Mouse (Mus musculus) midbrain, embryonic 11.5 days (tissue): ENCODE measurements at regions not wholly inside any gene's neighbourhood (a gene's known extent, or its start where the extent isn't known, plus 50 kb on each side); places are given as distances from the start of the nearest gene placed in this dataset.

Experiments
- ATAC-seq: fragments of 200-750 bp; cut with Nextera tagmentation; 2 replicates; pipeline ENCODE4 v1.8.0; 2017; ENCODE audit warnings: moderate TSS enrichment, moderate library complexity; ENCODE audit not compliant: low FRiP score
- DNase-seq: peaks from one replicate; pipeline ENCODE4 v3.0.0; 2015; ENCODE audit warnings: low spot score; ENCODE audit errors: missing footprints
- H3K27ac ChIP-seq: fragments of 300-500 bp; sonication (generic); 2 replicates; pipeline ENCODE4 v1.5.1; 2014; ENCODE audit warnings: low read depth, low read length
- H3K27me3 ChIP-seq: fragments of 300-500 bp; sonication (generic); 2 replicates; pipeline ENCODE4 v1.6.1; 2014; ENCODE audit warnings: mild to moderate bottlenecking, low read length, moderate library complexity, mixed read lengths; ENCODE audit not compliant: control insufficient read depth, insufficient read depth
- H3K36me3 ChIP-seq: fragments of 300-500 bp; sonication (generic); 2 replicates; pipeline ENCODE4 v1.6.1; 2014; ENCODE audit warnings: mild to moderate bottlenecking, low read length, moderate library complexity, mixed read lengths; ENCODE audit not compliant: control insufficient read depth, insufficient read depth
- H3K4me1 ChIP-seq: fragments of 300-500 bp; sonication (generic); 2 replicates; pipeline ENCODE4 v1.6.1; 2014; ENCODE audit warnings: low read length; ENCODE audit not compliant: control insufficient read depth, insufficient read depth
- H3K4me2 ChIP-seq: fragments of 300-500 bp; sonication (generic); 2 replicates; pipeline ENCODE4 v1.6.1; 2014; ENCODE audit warnings: mild to moderate bottlenecking, moderate library complexity
- H3K4me3 ChIP-seq: fragments of 300-500 bp; sonication (generic); 2 replicates; pipeline ENCODE4 v1.5.1; 2014; ENCODE audit warnings: low read depth, low read length
- H3K9ac ChIP-seq: fragments of 300-500 bp; sonication (generic); 2 replicates; pipeline ENCODE4 v1.6.1; 2014; ENCODE audit warnings: low read length
- H3K9me3 ChIP-seq: fragments of 300-500 bp; sonication (generic); 2 replicates; pipeline ENCODE4 v1.6.1; 2016; ENCODE audit warnings: low read length; ENCODE audit not compliant: control insufficient read depth
- WGBS: fragments of 180-500 bp; shearing (Covaris S2); extraction: QIAGEN DNeasy Blood & Tissue Kit; methylation state at CpG from one replicate; pipeline ENCODE4 v1.1.7; 2014; 5-methylcytosine and 5-hydroxymethylcytosine counted together

DNA sequence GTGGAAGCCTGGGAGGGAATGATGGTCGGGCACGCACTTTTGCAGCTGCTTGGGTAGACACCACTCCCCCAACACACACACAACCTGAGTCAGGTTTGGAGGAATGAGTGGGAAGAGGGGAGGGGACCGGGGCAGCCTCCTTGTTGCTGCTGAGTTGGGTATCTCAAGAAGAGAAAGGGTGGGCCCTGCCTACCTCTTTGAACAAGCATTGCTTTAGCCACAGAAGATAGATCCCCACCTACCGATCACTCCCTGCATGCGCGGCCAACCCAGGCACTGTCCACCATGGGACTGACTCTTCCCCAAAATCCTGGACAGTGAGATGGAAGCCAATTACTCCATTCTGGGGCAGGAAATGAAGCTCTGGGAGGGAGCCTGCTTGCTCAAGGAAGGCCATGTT lies 243.2 kb downstream of the Cbln1 start:
- H3K27ac ChIP-seq: no peak overlapping the region
- ATAC-seq: no peak

GRCm38 (mm10) chr8:87228777-87229176 lies 243.6 kb downstream of the Cbln1 start:
- Histone ChIP-seq H3K36me3 (no peaks in the 10 kb centered on the region), H3K4me1 (peaks cover 20% of the 10 kb centered on the region), H3K27ac (no peak overlapping the region), H3K4me2 (no peak overlapping the region), H3K9ac (no peak overlapping the region), H3K27me3 (no peaks in the 10 kb centered on the region), H3K4me3 (no peak overlapping the region), H3K9me3 (no peaks in the 10 kb centered on the region)
- ATAC-seq: no peak
- DNase-seq: no peak
- WGBS: 93% methylated on average over 6 of the region's 6 CpGs

More for the DNA sequence above, 243.2 kb downstream of the Cbln1 start:
- Histone ChIP-seq H3K36me3 (no peaks in the 10 kb centered on the region), H3K9me3 (no peaks in the 10 kb centered on the region), H3K4me2 (no peak overlapping the region), H3K9ac (no peak overlapping the region), H3K4me3 (no peak overlapping the region), H3K4me1 (peaks cover 24% of the 10 kb centered on the region), H3K27me3 (no peaks in the 10 kb centered on the region)
- DNase-seq: no peak
- WGBS: 98% methylated on average over 6 of the region's 6 CpGs

DNA sequence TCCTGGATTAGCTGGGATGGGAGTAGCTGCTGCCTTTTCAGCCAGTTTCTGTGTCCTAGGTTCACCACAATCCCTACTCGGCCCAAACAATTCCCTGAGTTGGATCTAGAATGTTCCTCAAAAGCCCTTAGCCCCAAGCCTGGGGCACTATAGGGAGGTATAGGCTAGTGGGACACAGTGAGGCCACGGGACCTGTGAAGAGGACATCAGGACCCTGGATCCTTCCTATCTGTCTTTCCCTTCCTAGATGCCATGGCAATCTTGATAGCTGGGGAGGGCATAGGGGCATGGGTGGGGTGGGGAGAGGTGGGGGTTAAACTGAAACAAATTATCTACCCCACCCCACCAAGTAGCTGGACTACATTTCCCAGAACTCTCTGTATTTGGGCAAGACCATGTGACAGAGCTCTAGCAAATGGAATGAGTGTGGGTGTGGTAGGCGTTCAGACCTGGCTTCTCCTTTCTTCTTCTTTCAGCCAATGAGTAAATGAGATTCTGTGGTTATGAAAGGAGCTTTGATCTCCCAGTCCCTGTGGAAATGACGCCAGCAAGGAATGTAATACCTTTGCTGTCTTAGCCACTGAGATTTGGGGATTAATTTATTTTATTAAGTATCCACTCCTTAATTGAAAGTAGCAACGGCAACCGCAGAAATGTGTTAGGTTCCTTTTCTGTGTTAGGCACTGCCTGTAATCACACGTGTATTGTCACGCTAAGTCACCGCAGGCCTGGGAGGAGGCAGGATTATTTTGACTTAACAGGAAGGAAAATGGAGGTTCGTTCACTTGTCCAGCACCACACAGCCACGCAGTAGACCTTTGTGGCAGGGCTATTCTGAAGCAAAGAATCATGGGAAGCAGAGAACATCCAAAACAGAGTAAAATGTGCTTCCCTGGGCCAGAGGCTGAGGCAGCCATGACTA lies 246.6 kb downstream of the Cbln1 start:
- Histone ChIP-seq H3K36me3 (no peaks in the 10 kb centered on the region), H3K27ac (no peak overlapping the region), H3K9me3 (no peaks in the 10 kb centered on the region), H3K4me1 (peaks cover 7% of the 10 kb centered on the region), H3K27me3 (no peaks in the 10 kb centered on the region), H3K9ac (no peak overlapping the region), H3K4me3 (no peak overlapping the region), H3K4me2 (no peak overlapping the region)
- WGBS: 75% methylated on average over 11 of the region's 11 CpGs
- DNase-seq (no peak), ATAC-seq (peak; percentile 63; the same call in 1 of the 2 replicates)

- Histone ChIP-seq H3K4me1 (no peaks in the 10 kb centered on the region), H3K4me2 (no peak overlapping the region), H3K9me3 (no peaks in the 10 kb centered on the region), H3K4me3 (no peak overlapping the region), H3K27me3 (no peaks in the 10 kb centered on the region), H3K27ac (no peak overlapping the region), H3K9ac (no peak overlapping the region), H3K36me3 (no peaks in the 10 kb centered on the region)
- WGBS: 89% methylated on average over 6 of the region's 6 CpGs
- no peak for DNase-seq
- no peak for ATAC-seq
These were observed 251.8 kb downstream of the Cbln1 start for GRCm38 (mm10) chr8:87220581-87220980.

- H3K9ac ChIP-seq: no peak overlapping the region
- 19% methylated on average over 6 of the region's 6 CpGs for WGBS
- no peak overlapping the region for H3K4me3 ChIP-seq
- ATAC-seq (no peak), DNase-seq (no peak)
- no peaks in the 10 kb centered on the region for H3K36me3 ChIP-seq
- H3K4me1 ChIP-seq: no peaks in the 10 kb centered on the region; the same call in 1 of the 2 replicates
- no peak overlapping the region for H3K4me2 ChIP-seq
- H3K9me3 ChIP-seq: no peaks in the 10 kb centered on the region
- H3K27ac ChIP-seq: no peak overlapping the region
- H3K27me3 ChIP-seq: no peaks in the 10 kb centered on the region
These were observed 253.4 kb downstream of the Cbln1 start for GRCm38 (mm10) chr8:87218956-87219482.

DNA sequence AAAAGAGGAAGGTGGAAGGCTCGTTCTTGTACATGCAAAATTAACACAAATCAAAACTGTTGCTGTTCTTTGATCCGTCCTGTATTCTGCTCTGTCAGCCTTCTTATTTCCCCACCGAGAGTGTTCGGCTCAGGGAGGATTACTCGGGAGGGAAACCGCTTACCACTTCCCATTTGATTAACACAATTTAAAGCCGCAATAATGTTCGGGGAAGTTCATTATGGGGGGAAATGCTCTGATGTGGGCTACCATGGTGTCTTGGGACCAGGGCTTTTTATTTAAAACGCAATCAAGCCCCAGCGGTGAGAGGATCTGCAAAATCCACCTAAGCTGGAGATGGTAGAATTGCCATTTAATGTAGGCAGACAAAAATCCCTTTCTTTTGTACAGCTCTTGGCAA lies 257.4 kb downstream of the Cbln1 start:
- Histone ChIP-seq H3K27me3 (no peaks in the 10 kb centered on the region), H3K27ac (no peak overlapping the region), H3K4me3 (no peak overlapping the region), H3K9me3 (no peaks in the 10 kb centered on the region), H3K4me1 (no peaks in the 10 kb centered on the region; the same call in 1 of the 2 replicates), H3K4me2 (no peak overlapping the region), H3K9ac (no peak overlapping the region), H3K36me3 (no peaks in the 10 kb centered on the region)
- DNase-seq (peak; percentile 69), ATAC-seq (no peak)
- WGBS: 61% methylated on average over 10 of the region's 10 CpGs

- no peaks in the 10 kb centered on the region for H3K36me3 ChIP-seq
- H3K27ac ChIP-seq: no peak overlapping the region
- no peak overlapping the region for H3K4me3 ChIP-seq
- no peaks in the 10 kb centered on the region; the same call in 1 of the 2 replicates for H3K4me1 ChIP-seq
- H3K4me2 ChIP-seq: no peak overlapping the region
- no peaks in the 10 kb centered on the region for H3K9me3 ChIP-seq
- no peak for ATAC-seq
- H3K9ac ChIP-seq: no peak overlapping the region
- DNase-seq: peak; percentile 73
- WGBS: 56% methylated on average over 4 of the region's 4 CpGs
- H3K27me3 ChIP-seq: no peaks in the 10 kb centered on the region
These were observed 261.9 kb downstream of the Cbln1 start for GRCm38 (mm10) chr8:87210546-87210945.

- Histone ChIP-seq H3K27me3 (no peaks in the 10 kb centered on the region), H3K9ac (no peak overlapping the region), H3K36me3 (no peaks in the 10 kb centered on the region), H3K9me3 (no peaks in the 10 kb centered on the region), H3K4me1 (no peaks in the 10 kb centered on the region), H3K4me2 (no peak overlapping the region), H3K4me3 (no peak overlapping the region), H3K27ac (no peak overlapping the region)
- DNase-seq: peak; percentile 31
- ATAC-seq: no peak
- WGBS: 85% methylated on average over 1 of the region's 1 CpGs
These were observed 263.1 kb downstream of the Cbln1 start for GRCm38 (mm10) chr8:87209295-87209694.

- Histone ChIP-seq H3K4me2 (no peak overlapping the region), H3K27me3 (no peaks in the 10 kb centered on the region), H3K27ac (no peak overlapping the region), H3K4me3 (no peak overlapping the region), H3K9me3 (no peaks in the 10 kb centered on the region), H3K4me1 (no peaks in the 10 kb centered on the region), H3K36me3 (no peaks in the 10 kb centered on the region), H3K9ac (no peak overlapping the region)
- peak; percentile 6 for DNase-seq
- ATAC-seq: no peak
These were observed 264.4 kb downstream of the Cbln1 start for GRCm38 (mm10) chr8:87208036-87208435.
